Comparison of ENCODE assay signal across 21 mouse cellular contexts in the genomic region with DNA sequence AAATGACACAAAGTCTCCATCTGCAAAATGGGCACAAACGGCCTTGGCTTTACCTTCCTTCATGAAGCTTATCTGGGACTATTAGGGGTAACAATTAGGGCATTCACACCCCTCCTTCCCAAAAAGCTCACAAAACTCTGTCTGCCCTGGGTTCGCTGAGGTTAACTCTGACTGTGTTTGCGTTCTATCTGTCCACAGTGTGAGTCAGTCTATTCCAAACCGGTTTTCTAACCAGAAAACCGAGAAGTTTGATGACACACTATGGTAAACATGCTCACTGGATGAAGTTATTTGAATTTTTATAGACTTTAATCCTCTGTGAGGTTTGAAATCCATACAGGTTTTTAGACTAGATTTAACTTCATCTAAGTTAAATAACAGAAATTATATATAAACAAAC.
"Had no signal": no experiment of that assay in that cellular context is flagged by ENCODE, and none has a peak within 500 bp of the region (broad histone marks: within the 10 kb centered on the region; RNA-seq: fewer than 3 reads in every experiment).

No protein-coding gene starts in this region.

- H3K9ac ChIP-seq: liver, embryonic 13.5 days; lung, embryonic 14.5 days; midbrain, embryonic 13.5 days had no signal

- H3K27ac ChIP-seq: kidney, postnatal 0 days; layer of hippocampus, adult 2 months; left cerebral cortex, adult 2 months; liver, embryonic 13.5 days; midbrain, embryonic 10.5 days; midbrain, embryonic 13.5 days had no signal

- H3K27me3 ChIP-seq: liver, embryonic 13.5 days; megakaryocyte, embryonic 14.5 days; midbrain, embryonic 13.5 days had no signal

- H3K9me3 ChIP-seq: liver, embryonic 13.5 days; megakaryocyte, embryonic 14.5 days; midbrain, embryonic 10.5 days; midbrain, embryonic 13.5 days had no signal

- H3K4me2 ChIP-seq: liver, embryonic 13.5 days; lung, embryonic 14.5 days; midbrain, embryonic 13.5 days had no signal

- ATAC-seq: midbrain, embryonic 13.5 days; midbrain, embryonic 16.5 days had no signal

- H3K4me3 ChIP-seq: layer of hippocampus, adult 2 months; left cerebral cortex, adult 2 months; liver, embryonic 13.5 days; megakaryocyte, embryonic 14.5 days; midbrain, embryonic 10.5 days; midbrain, embryonic 13.5 days; myocyte had no signal

- DNase-seq: kidney, adult 18-20 months; kidney, postnatal 25 days; layer of hippocampus, adult 9-11 months; layer of hippocampus, postnatal 36 days; liver, embryonic 13.5 days; lung, embryonic 14.5 days; lung, postnatal 10 days; lung, postnatal 36 days; right cerebral cortex, adult 18-20 months; right cerebral cortex, postnatal 14 days; spleen, adult 18-20 months; thymus, adult 18-20 months; thymus, postnatal 36 days had no signal

- H3K36me3 ChIP-seq: liver, embryonic 13.5 days; midbrain, embryonic 10.5 days; midbrain, embryonic 13.5 days had no signal

- H3K4me1 ChIP-seq: liver, embryonic 13.5 days; midbrain, embryonic 10.5 days; midbrain, embryonic 13.5 days had no signal
